Mouse (Mus musculus) ES-E14 (cell line): Measurements from ENCODE around the gene Mall. TPM values are rescaled to one million over a fixed set of nuclear protein-coding genes. Genes with fewer than 3 reads are reported as not detected.

Experiments
- DNase-seq: peaks from one replicate; pipeline ENCODE4 v3.0.0-alpha.2; 2013; ENCODE audit warnings: low read depth, low spot score
- H3K27ac ChIP-seq: 2 replicates; pipeline ENCODE4 v1.5.1; 2012; ENCODE audit warnings: low read depth, mild to moderate bottlenecking, low read length, moderate library complexity, mixed read lengths; ENCODE audit not compliant: poor library complexity, insufficient read depth, severe bottlenecking
- H3K36me3 ChIP-seq: 2 replicates; pipeline ENCODE4 v1.6.1; 2012; ENCODE audit warnings: mild to moderate bottlenecking, low read length, moderate library complexity, mixed read lengths; ENCODE audit not compliant: control insufficient read depth, poor library complexity, insufficient read depth, severe bottlenecking
- H3K4me1 ChIP-seq, 2 experiments: fragments of 150-350 bp in 1 of 2; sonication (generic) in 1 of 2; 2 replicates each; pipeline ENCODE4 v1.6.1; 2012; ENCODE audit warnings: low read length in 2 of 2, mild to moderate bottlenecking in 1 of 2, mixed read lengths in 1 of 2; ENCODE audit not compliant: control insufficient read depth in 2 of 2, insufficient read depth in 2 of 2, poor library complexity in 1 of 2
- H3K4me3 ChIP-seq, 2 experiments: fragments of 150-350 bp in 1 of 2; sonication (generic) in 1 of 2; 2 replicates each; pipeline ENCODE4 v1.5.1; 2012; ENCODE audit warnings: low read length in 2 of 2, low read depth in 1 of 2, mild to moderate bottlenecking in 1 of 2, mixed read lengths in 1 of 2; ENCODE audit not compliant: insufficient read depth in 1 of 2, poor library complexity in 1 of 2, severe bottlenecking in 1 of 2
- H3K9ac ChIP-seq: 2 replicates; pipeline ENCODE4 v1.6.1; 2012; ENCODE audit warnings: low read depth, mild to moderate bottlenecking, low read length, mixed read lengths; ENCODE audit not compliant: poor library complexity, insufficient read depth, severe bottlenecking
- H3K9me3 ChIP-seq: fragments of 150-350 bp; sonication (generic); 2 replicates; pipeline ENCODE4 v1.6.1; 2012; ENCODE audit warnings: low read depth, mild to moderate bottlenecking, low read length; ENCODE audit not compliant: control insufficient read depth, insufficient read depth
- CHD2 ChIP-seq: IDR thresholded peaks from 2 replicates; pipeline ENCODE4 v1.6.1; 2014; ENCODE audit warnings: mild to moderate bottlenecking, low read depth, low read length, inconsistent platforms
- HCFC1 ChIP-seq: IDR thresholded peaks from 2 replicates; pipeline ENCODE4 v1.6.1; 2012; ENCODE audit warnings: low read length, inconsistent platforms, borderline replicate concordance; ENCODE audit not compliant: insufficient read depth
- MAFK ChIP-seq: IDR thresholded peaks from 2 replicates; pipeline ENCODE4 v1.6.1; 2014; ENCODE audit warnings: mild to moderate bottlenecking, low read depth, low read length, inconsistent platforms; ENCODE audit not compliant: insufficient read depth
- ZC3H11A ChIP-seq: IDR thresholded peaks from 2 replicates; pipeline ENCODE4 v1.6.1; 2012; ENCODE audit warnings: low read depth, mild to moderate bottlenecking, inconsistent platforms, low read length, borderline replicate concordance
- ZNF384 ChIP-seq: IDR thresholded peaks from 2 replicates; pipeline ENCODE4 v1.6.1; 2012; ENCODE audit warnings: low read depth, low read length, inconsistent platforms
- in situ Hi-C, 2 experiments: fragments of 600-800 bp; cut with MboI; formaldehyde crosslinking; loops; one replicate each; pipeline ENCODE4 v1.15.1; 2025; ENCODE audit warnings: low sequenced_read_pairs in 2 of 2, inconsistent platforms in 1 of 2; ENCODE audit not compliant: unreplicated experiment in 2 of 2
- total RNA-seq: library from RNA; depleted of rRNA; stranded (reverse); fragments of 300-350 nt; gene quantifications from 2 replicates; pipeline ENCODE4 v1.2.3, GENCODE M21; 2012

Gene Mall
- total RNA-seq, 1 experiment: 0.85 TPM

GRCm38 (mm10) chr2:127718839-127719468 is 10.8 kb downstream of the Mall start:
- TF ChIP-seq ZC3H11A (no peak), ZNF384 (no peak), MAFK (no peak), CHD2 (no peak), HCFC1 (no peak)
- in situ Hi-C loops: no loop called here
- no peak overlapping the region for H3K4me3 ChIP-seq
- no peak for DNase-seq
- no peak overlapping the region for H3K9ac ChIP-seq
- H3K9me3 ChIP-seq: no peaks in the 10 kb centered on the region
- H3K27ac ChIP-seq: no peak overlapping the region
- peaks cover 3 to 10% of the 10 kb centered on the region in 2 experiments; a peak in 3 of 4 replicates for H3K4me1 ChIP-seq
- H3K36me3 ChIP-seq: no peaks in the 10 kb centered on the region

GRCm38 (mm10) chr2:127714726-127715125 is 15.0 kb downstream of the Mall start:
- TF ChIP-seq ZNF384 (no peak), HCFC1 (no peak), CHD2 (no peak), MAFK (no peak), ZC3H11A (no peak)
- peaks cover 3 to 12% of the 10 kb centered on the region in 2 experiments; a peak in 3 of 4 replicates for H3K4me1 ChIP-seq
- no peak overlapping the region for H3K9ac ChIP-seq
- in situ Hi-C loops: no loop called here
- no peak overlapping the region; the same call in 1 of the 2 replicates for H3K27ac ChIP-seq
- DNase-seq: peak; percentile 40
- no peak overlapping the region for H3K4me3 ChIP-seq
- no peaks in the 10 kb centered on the region for H3K36me3 ChIP-seq
- no peaks in the 10 kb centered on the region for H3K9me3 ChIP-seq

GRCm38 (mm10) chr2:127708792-127709191 is 20.9 kb downstream of the Mall start:
- no peak for TF ChIP-seq ZC3H11A
- no peak for TF ChIP-seq ZNF384
- no peak for TF ChIP-seq MAFK
- TF ChIP-seq CHD2: no peak
- TF ChIP-seq HCFC1: no peak
- Histone ChIP-seq H3K27ac (no peak overlapping the region), H3K4me3 (no peak overlapping the region), H3K4me1 (peaks cover 0 to 2% of the 10 kb centered on the region in 2 experiments; a peak in 1 of 4 replicates), H3K9me3 (no peaks in the 10 kb centered on the region), H3K36me3 (no peaks in the 10 kb centered on the region), H3K9ac (no peak overlapping the region)
- no peak for DNase-seq
- in situ Hi-C loops: no loop called here

- no peaks in the 10 kb centered on the region for H3K9me3 ChIP-seq
- no peak for DNase-seq
- H3K36me3 ChIP-seq: no peaks in the 10 kb centered on the region
- H3K4me1 ChIP-seq: 0 out of 4 replicates have a peak, but pooled peaks cover 0 to 2% of the 10 kb centered on the region in 2 experiments
- no peak overlapping the region for H3K27ac ChIP-seq
- in situ Hi-C loops: no loop called here
- TF ChIP-seq ZC3H11A (no peak), CHD2 (no peak), HCFC1 (no peak), ZNF384 (no peak), MAFK (no peak)
- no peak overlapping the region for H3K4me3 ChIP-seq
- H3K9ac ChIP-seq: no peak overlapping the region
These were observed 21.7 kb downstream of the Mall start for GRCm38 (mm10) chr2:127708060-127708459.

- in situ Hi-C loops: no loop called here
- Histone ChIP-seq H3K9ac (no peak overlapping the region), H3K9me3 (no peaks in the 10 kb centered on the region), H3K27ac (no peak overlapping the region), H3K4me3 (no peak overlapping the region), H3K4me1 (0 out of 4 replicates have a peak, but pooled peaks cover 0 to 2% of the 10 kb centered on the region in 2 experiments), H3K36me3 (no peaks in the 10 kb centered on the region)
- TF ChIP-seq HCFC1 (no peak), MAFK (no peak), ZC3H11A (no peak), ZNF384 (no peak), CHD2 (no peak)
- no peak for DNase-seq
These were observed 24.5 kb downstream of the Mall start for GRCm38 (mm10) chr2:127705267-127705666.
